In genomic region chr11:69939181-69939580, GRCm38 (mm10) we compare ENCODE assay signal across 14 mouse cellular contexts. TPM values are rescaled to one million over a fixed set of nuclear protein-coding genes. Genes with fewer than 3 reads are reported as not detected.
"Had no signal": no experiment of that assay in that cellular context is flagged by ENCODE, and none has a peak within 500 bp of the region (broad histone marks: within the 10 kb centered on the region; RNA-seq: fewer than 3 reads in every experiment).

No protein-coding gene starts in this region.

- H3K9ac ChIP-seq: liver, embryonic 14.5 days; midbrain, embryonic 13.5 days had no signal

- H3K27ac ChIP-seq: limb, embryonic 13.5 days; liver, embryonic 14.5 days; midbrain, embryonic 13.5 days had no signal

- DNase-seq: left cerebral cortex, postnatal 4 days; lung, adult 18-20 months; right cerebral cortex, postnatal 14 days; thymus, postnatal 4 days had no signal

- H3K36me3 ChIP-seq: midbrain, embryonic 13.5 days had no signal

- H3K4me3 ChIP-seq: limb, embryonic 13.5 days; midbrain, embryonic 13.5 days had no signal

RNA-seq across cellular contexts. Expression of gene Ybx2, which starts 3.6 kb away (rescaled TPM):
- total RNA-seq: liver, adult 2 months; megakaryocyte-erythroid progenitor cell, adult 5-6 weeks had no signal
- polyA plus RNA-seq: liver, adult 2 months had no signal

RNA-seq across cellular contexts. Expression of gene Cldn7, which starts 25.4 kb away (rescaled TPM):
- total RNA-seq: layer of hippocampus, adult 8-10 months; layer of hippocampus, postnatal 14 days; left cerebral cortex, adult 18-20 months; left cerebral cortex, postnatal 10 days; left cerebral cortex, postnatal 4 days; megakaryocyte-erythroid progenitor cell, adult 5-6 weeks; midbrain, postnatal 0 days had no signal
